Mouse (Mus musculus) midbrain, embryonic 14.5 days (tissue): ENCODE measurements around the gene Sap25. TPM values are rescaled to one million over a fixed set of nuclear protein-coding genes. Genes with fewer than 3 reads are reported as not detected.
A peak's percentile ranks its signal among the peaks of the same experiment; 100 is the strongest.

Source experiments
- ATAC-seq: fragments of 200-750 bp; cut with Nextera tagmentation; 2 replicates; pipeline ENCODE4 v1.8.0; 2017; ENCODE audit warnings: moderate number of reproducible peaks, moderate library complexity; ENCODE audit not compliant: low FRiP score, low TSS enrichment
- DNase-seq: peaks from one replicate; pipeline ENCODE4 v3.0.0-alpha.2; 2015
- H3K27ac ChIP-seq: fragments of 300-500 bp; sonication (generic); replicated peaks from 2 replicates; pipeline ENCODE4 v1.5.1; 2014; ENCODE audit warnings: mild to moderate bottlenecking, low read depth, low read length, moderate library complexity
- H3K27me3 ChIP-seq: fragments of 300-500 bp; sonication (generic); 2 replicates; pipeline ENCODE4 v1.6.1; 2014; ENCODE audit warnings: low read length, control low read depth, mixed read lengths; ENCODE audit not compliant: control insufficient read depth, insufficient read depth
- H3K36me3 ChIP-seq: fragments of 300-500 bp; sonication (generic); 2 replicates; pipeline ENCODE4 v1.6.1; 2014; ENCODE audit warnings: low read length, control low read depth; ENCODE audit not compliant: control insufficient read depth, insufficient read depth
- H3K4me1 ChIP-seq: fragments of 300-500 bp; sonication (generic); 2 replicates; pipeline ENCODE4 v1.6.1; 2014; ENCODE audit warnings: mild to moderate bottlenecking, antibody characterized with exemption, low read length, control low read depth; ENCODE audit not compliant: control insufficient read depth, insufficient read depth
- H3K4me2 ChIP-seq: fragments of 300-500 bp; sonication (generic); 2 replicates; pipeline ENCODE4 v1.6.1; 2014; ENCODE audit warnings: mild to moderate bottlenecking, low read length, moderate library complexity
- H3K4me3 ChIP-seq: fragments of 300-500 bp; sonication (generic); replicated peaks from 2 replicates; pipeline ENCODE4 v1.5.1; 2014; ENCODE audit warnings: low read depth, low read length
- H3K9ac ChIP-seq: fragments of 300-500 bp; sonication (generic); replicated peaks from 2 replicates; pipeline ENCODE4 v1.6.1; 2014; ENCODE audit warnings: mild to moderate bottlenecking, low read length, moderate library complexity
- H3K9me3 ChIP-seq: fragments of 300-500 bp; sonication (generic); 2 replicates; pipeline ENCODE4 v1.6.1; 2016; ENCODE audit warnings: low read length, control low read depth, mixed read lengths; ENCODE audit not compliant: control insufficient read depth
- WGBS: fragments of 180-500 bp; shearing (Covaris S2); extraction: QIAGEN DNeasy Blood & Tissue Kit; methylation state at CpG from one replicate; pipeline ENCODE4 v1.1.7; 2014; 5-methylcytosine and 5-hydroxymethylcytosine counted together
- polyA plus RNA-seq: library from polyadenylated mRNA; unstranded; fragments of >200 nt; fragmentation: Nextera tagmentation; extraction: Ambion mirVana; gene quantifications from 2 replicates; pipeline ENCODE4 v1.2.1, GENCODE M21; 2014

The Sap25 gene
- polyA plus RNA-seq, result 4.1 and 5.6 TPM in 2 replicates

- Histone ChIP-seq H3K4me2 (no peak within 1 kb of the TSS), H3K9ac (no peak within 1 kb of the TSS), H3K27me3 (peaks cover 25% of the 10 kb centered on the region), H3K4me3 (no peak within 1 kb of the TSS), H3K9me3 (no peaks in the 10 kb centered on the region), H3K27ac (no peak within 1 kb of the TSS), H3K4me1 (no peaks in the 10 kb centered on the region), H3K36me3 (peaks cover 65% of the 10 kb centered on the region)
- DNase-seq (no peak), ATAC-seq (no peak)
- WGBS, result 86% methylated on average over 19 of the region's 19 CpGs
Observed at GRCm38 (mm10) chr5:137641054-137641453, at the start of gene Sap25. Sap25 (plus strand) TSS chr5:137641334.

GRCm38 (mm10) chr5:137595921-137596320 lies 45.2 kb upstream of the Sap25 start:
- 55% methylated on average over 7 of the region's 7 CpGs for WGBS
- Histone ChIP-seq H3K36me3 (peaks cover 10% of the 10 kb centered on the region), H3K4me1 (peaks cover 11% of the 10 kb centered on the region), H3K9me3 (no peaks in the 10 kb centered on the region), H3K4me3 (no peak overlapping the region), H3K4me2 (no peak overlapping the region), H3K9ac (no peak overlapping the region), H3K27me3 (no peaks in the 10 kb centered on the region), H3K27ac (no peak overlapping the region)
- DNase-seq (no peak), ATAC-seq (no peak)

- DNase-seq (no peak), ATAC-seq (no peak)
- H3K27me3 ChIP-seq, result no peaks in the 10 kb centered on the region
- H3K9ac ChIP-seq, result no peak overlapping the region
- H3K4me3 ChIP-seq, result peak overlapping the region; percentile 9; the same call in 1 of the 2 replicates
- H3K36me3 ChIP-seq, result peaks cover 10% of the 10 kb centered on the region
- no peaks in the 10 kb centered on the region for H3K9me3 ChIP-seq
- H3K27ac ChIP-seq, result no peak overlapping the region
- peak overlapping the region; percentile 33; the same call in 1 of the 2 replicates for H3K4me2 ChIP-seq
- 36% methylated on average over 30 of the region's 30 CpGs for WGBS
- H3K4me1 ChIP-seq, result peaks cover 11% of the 10 kb centered on the region
Observed at GRCm38 (mm10) chr5:137596601-137597261, 44.4 kb upstream of the Sap25 start.

- H3K9me3 ChIP-seq, result no peaks in the 10 kb centered on the region
- peaks cover 10% of the 10 kb centered on the region for H3K36me3 ChIP-seq
- no peak overlapping the region for H3K27ac ChIP-seq
- 98% methylated on average over 6 of the region's 6 CpGs for WGBS
- H3K9ac ChIP-seq, result no peak overlapping the region
- H3K27me3 ChIP-seq, result no peaks in the 10 kb centered on the region
- H3K4me2 ChIP-seq, result no peak overlapping the region
- no peak overlapping the region for H3K4me3 ChIP-seq
- peaks cover 11% of the 10 kb centered on the region for H3K4me1 ChIP-seq
- ATAC-seq (no peak), DNase-seq (no peak)
Observed at GRCm38 (mm10) chr5:137597625-137598024, 43.5 kb upstream of the Sap25 start.

GRCm38 (mm10) chr5:137598100-137598826 lies 42.9 kb upstream of the Sap25 start:
- no peaks in the 10 kb centered on the region for H3K9me3 ChIP-seq
- H3K27ac ChIP-seq, result no peak overlapping the region
- 85% methylated on average over 2 of the region's 2 CpGs for WGBS
- H3K4me1 ChIP-seq, result peaks cover 11% of the 10 kb centered on the region
- ATAC-seq (no peak), DNase-seq (no peak)
- peaks cover 10% of the 10 kb centered on the region for H3K36me3 ChIP-seq
- no peaks in the 10 kb centered on the region for H3K27me3 ChIP-seq
- H3K4me2 ChIP-seq, result no peak overlapping the region
- H3K4me3 ChIP-seq, result no peak overlapping the region
- no peak overlapping the region for H3K9ac ChIP-seq

GRCm38 (mm10) chr5:137599600-137599999 lies 41.5 kb upstream of the Sap25 start:
- whole genome bisulfite sequencing, result 50% methylated on average over 9 of the region's 9 CpGs
- Histone ChIP-seq H3K4me3 (peak overlapping the region; percentile 72), H3K9ac (peak overlapping the region; percentile 67), H3K36me3 (peaks cover 10% of the 10 kb centered on the region), H3K4me1 (peaks cover 11% of the 10 kb centered on the region), H3K27me3 (no peaks in the 10 kb centered on the region), H3K4me2 (peak overlapping the region; percentile 68), H3K9me3 (no peaks in the 10 kb centered on the region), H3K27ac (no peak overlapping the region)
- no peak for ATAC-seq
- DNase-seq, result no peak

GRCm38 (mm10) chr5:137600281-137600618 lies 40.9 kb upstream of the Sap25 start:
- Histone ChIP-seq H3K4me3 (peak overlapping the region; percentile 72), H3K36me3 (peaks cover 10% of the 10 kb centered on the region), H3K4me1 (peaks cover 11% of the 10 kb centered on the region), H3K4me2 (peak overlapping the region; percentile 68), H3K9me3 (no peaks in the 10 kb centered on the region), H3K27me3 (no peaks in the 10 kb centered on the region), H3K27ac (peak overlapping the region; percentile 63), H3K9ac (peak overlapping the region; percentile 67)
- DNase-seq (no peak), ATAC-seq (peak; percentile 72; the same call in 1 of the 2 replicates)
- 2% methylated on average over 19 of the region's 19 CpGs for WGBS

GRCm38 (mm10) chr5:137600619-137601364 lies 40.3 kb upstream of the Sap25 start, which contains the start of gene Mospd3:
Mospd3 (minus strand) TSS chr5:137601058.
- peaks cover 11% of the 10 kb centered on the region for H3K4me1 ChIP-seq
- peak; percentile 97 for DNase-seq
- peak within 1 kb of the TSS; percentile 63 for H3K27ac ChIP-seq
- H3K4me2 ChIP-seq, result peak within 1 kb of the TSS; percentile 68
- peaks cover 10% of the 10 kb centered on the region for H3K36me3 ChIP-seq
- no peaks in the 10 kb centered on the region for H3K27me3 ChIP-seq
- under 1% methylated on average over 41 of the region's 41 CpGs for WGBS
- peak; percentile 93 for ATAC-seq
- H3K4me3 ChIP-seq, result peak within 1 kb of the TSS; percentile 72
- no peaks in the 10 kb centered on the region for H3K9me3 ChIP-seq
- H3K9ac ChIP-seq, result peak within 1 kb of the TSS; percentile 67
